Mouse (Mus musculus): ENCODE results near the gene Tfeb.

The Tfeb gene

GRCm38 (mm10) chr17:47712889-47713571 lies 23.8 kb upstream of the Tfeb start:
- no peak for DNase-seq (ENCODE audit: low read depth)

GRCm38 (mm10) chr17:47715037-47715436 lies 21.8 kb upstream of the Tfeb start:
- no peak for DNase-seq (ENCODE audit: low read depth)

GRCm38 (mm10) chr17:47721183-47721582 lies 15.6 kb upstream of the Tfeb start:
- DNase-seq (ENCODE audit: low read depth): no peak

GRCm38 (mm10) chr17:47726566-47726965 lies 10.3 kb upstream of the Tfeb start, which contains the start of gene Pgc:
TSS of gene Pgc (plus strand) at chr17:47726842.
- DNase-seq (ENCODE audit: low read depth): no peak

GRCm38 (mm10) chr17:47730633-47731575 lies 5.9 kb upstream of the Tfeb start:
- DNase-seq (ENCODE audit: low read depth): no peak

- no peak for DNase-seq (ENCODE audit: low read depth)
These were observed 1.2 kb upstream of the Tfeb start for GRCm38 (mm10) chr17:47735553-47736100.

DNA sequence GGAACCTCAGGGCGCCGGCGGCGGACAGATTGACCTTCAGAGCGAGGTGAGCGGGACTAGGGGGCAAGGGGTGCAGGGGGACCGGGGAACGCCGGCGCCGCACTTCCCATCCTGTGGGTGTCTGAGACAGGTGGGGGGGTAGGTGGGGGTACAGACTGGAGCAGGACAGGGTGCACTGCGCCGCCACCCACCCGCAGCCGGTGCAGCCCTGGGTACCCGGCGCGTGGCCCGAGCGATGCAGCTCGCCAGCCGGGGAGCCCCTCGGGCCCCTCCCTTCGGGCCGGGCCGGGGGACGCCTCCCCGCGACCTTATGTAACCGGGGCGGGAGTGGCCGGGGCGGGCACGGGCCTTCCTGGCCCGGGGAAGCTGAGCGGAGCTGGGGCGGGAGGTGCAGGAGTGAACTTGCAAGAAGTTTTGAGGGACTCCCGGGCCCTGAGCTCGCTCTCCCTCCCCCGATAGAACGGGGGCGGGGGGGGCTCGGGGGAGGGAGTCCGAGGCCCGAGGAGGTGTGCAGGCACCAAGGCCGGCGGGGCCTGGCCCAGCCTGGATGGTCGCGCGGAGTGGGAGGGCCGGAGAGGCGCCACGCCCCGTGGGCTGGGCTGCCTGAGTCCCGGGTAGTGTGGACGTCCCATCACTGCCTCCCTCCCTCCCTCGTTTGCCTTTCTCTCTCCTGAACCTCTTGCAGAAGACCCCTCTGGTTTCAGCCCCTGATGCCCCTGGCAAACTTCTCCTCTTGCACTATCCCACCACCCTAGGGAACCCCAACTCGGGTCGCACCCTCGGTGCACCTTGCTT lies 638 bp downstream of the Tfeb start:
- peak; percentile 81 for DNase-seq (ENCODE audit: low read depth)

- DNase-seq (ENCODE audit: low read depth): peak; percentile 79
These were observed 1.4 kb downstream of the Tfeb start for GRCm38 (mm10) chr17:47738066-47738878.

DNA sequence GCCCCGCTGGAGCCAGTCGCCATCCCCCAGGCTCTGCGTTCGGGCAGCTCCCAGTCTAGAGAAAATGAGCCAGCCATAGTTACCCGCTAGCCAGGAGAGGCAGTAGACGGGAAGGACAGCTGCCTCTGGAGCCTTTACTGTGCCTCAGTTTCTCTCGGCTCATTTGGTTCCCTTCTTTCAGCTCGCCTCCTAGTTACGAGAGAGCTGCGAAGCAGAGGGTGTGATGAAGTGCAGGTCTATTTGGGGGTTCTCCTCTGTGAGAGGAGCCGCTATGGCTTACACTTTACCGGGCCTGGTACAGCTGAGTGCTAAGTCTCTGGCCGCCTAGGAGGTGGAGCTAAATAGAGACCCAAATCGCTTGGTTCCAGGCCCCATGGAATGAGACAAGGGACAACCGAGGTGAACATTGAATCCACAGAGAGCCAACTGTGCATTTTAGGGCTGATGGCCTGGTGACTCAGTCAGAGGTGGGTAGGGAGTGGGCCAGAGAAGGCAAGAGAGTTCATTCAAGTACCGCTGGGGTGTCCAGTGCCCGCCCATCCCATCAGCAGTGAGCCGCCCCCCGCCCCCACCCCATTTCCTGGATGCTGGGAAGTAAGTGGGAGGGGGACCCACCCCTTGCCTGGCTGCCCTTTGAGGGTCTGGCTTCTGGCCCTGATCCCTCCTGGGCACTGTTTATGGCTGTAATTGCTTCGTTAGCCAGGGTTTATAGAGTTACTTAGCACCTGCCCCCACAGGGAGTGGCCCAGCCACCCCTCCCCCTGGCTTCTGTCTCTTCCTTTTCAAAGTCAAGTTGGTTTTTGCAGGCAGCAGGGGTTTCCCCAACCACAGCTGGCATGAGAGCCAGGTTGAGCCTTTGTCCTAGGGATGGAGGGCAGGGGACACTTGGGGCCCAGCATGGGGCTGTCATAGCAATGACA lies 2.3 kb downstream of the Tfeb start:
- DNase-seq (ENCODE audit: low read depth): peak; percentile 45

GRCm38 (mm10) chr17:47740186-47740585 lies 3.4 kb downstream of the Tfeb start:
- DNase-seq (ENCODE audit: low read depth): peak; percentile 49

DNA sequence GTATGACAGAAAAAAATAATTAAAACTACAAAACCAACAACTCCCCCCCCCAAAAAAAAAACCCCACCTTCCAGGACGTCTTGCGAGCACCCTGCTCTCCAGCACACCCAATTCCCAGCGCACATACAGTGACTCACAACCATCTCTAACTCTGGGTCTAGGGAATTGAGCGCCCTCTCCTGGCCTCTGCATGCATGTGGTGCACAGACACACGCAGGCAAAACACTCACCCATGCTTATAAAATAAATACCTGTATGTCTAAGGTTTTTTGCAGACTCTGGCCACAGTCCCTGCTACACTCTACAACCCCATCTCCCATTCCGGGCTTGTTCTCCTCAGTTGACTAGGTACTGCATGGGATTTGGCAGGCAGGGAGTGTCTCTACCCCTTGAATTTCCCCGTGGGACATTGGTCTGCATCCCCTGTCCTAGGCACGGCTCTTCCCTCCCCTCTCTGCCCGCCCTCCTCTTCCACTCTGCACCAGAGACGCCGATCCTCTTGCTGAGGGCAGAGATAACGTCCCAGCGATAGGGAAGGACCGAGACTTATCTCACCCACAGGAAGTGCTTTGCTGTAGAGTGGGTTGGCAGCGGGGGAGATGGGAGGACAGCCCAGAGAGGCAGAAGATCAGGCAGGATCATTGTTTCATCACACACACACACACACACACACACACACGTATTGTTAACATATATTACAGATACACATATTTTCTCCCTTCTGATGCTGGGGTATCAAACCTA lies 6.3 kb downstream of the Tfeb start:
- peak; percentile 92 for DNase-seq (ENCODE audit: low read depth)

GRCm38 (mm10) chr17:47744086-47744485 lies 7.3 kb downstream of the Tfeb start:
- no peak for DNase-seq (ENCODE audit: low read depth)

- DNase-seq (ENCODE audit: low read depth): peak; percentile 65
These were observed 8.0 kb downstream of the Tfeb start for GRCm38 (mm10) chr17:47744746-47745368.

GRCm38 (mm10) chr17:47748791-47749553 lies 12.1 kb downstream of the Tfeb start:
- no peak for DNase-seq (ENCODE audit: low read depth)

DNA sequence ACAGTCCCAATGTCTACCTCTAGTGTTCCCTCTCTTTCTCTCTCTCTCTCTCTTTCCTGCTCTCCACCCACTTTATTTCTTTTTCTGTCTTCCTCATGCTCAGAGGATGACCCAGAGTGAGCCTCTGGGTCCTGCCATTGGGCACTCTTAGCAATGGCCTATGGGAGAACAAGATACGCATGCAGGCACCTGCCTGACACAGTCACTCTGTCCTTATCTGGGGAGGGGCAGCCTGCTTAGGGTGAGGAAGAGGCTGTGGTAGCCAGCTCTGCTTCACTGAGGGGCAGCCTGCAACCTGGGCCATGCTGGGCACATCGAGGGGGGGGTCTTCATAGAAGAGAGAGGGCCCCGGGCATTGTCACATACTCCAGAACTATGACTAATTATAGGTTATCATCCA lies 12.8 kb downstream of the Tfeb start:
- no peak for DNase-seq (ENCODE audit: low read depth)

DNA sequence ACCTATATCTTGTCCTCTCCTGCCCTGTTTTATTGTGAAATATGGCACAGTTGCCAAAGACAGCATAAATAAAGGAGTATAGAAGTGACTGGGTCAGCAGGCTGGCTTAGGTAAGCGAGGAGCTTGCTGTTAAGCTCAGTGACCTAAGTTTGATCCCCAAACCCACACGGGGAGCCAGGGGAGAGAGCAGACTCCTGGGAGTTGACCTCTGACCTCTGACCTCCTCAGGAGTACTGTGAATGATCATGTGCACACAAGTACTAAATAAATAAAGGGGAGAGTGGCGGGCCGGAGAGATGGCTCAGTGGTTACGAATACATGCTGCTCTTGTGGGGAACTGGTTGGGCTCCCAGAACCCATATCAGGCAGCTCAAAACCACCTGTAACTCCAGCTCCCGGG lies 13.3 kb downstream of the Tfeb start:
- no peak for DNase-seq (ENCODE audit: low read depth)

DNA sequence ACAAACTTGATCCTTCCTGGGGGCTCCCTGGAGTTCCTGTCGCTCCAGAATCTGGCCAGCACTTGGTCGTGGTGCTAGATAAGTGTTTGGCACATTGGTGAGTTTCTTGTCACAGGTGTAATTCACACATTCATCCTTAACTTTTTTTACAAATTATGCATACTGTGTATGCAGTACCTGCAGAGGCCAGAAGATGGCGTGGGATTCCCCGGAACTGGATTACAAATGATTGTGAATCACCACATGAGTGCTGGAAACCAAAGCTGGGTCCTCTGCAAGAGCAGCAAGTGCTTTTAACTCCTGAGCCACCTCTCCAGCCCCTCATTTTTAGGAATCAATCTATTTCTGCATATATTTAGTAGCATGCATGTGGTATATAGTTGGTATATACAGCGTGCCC lies 15.0 kb downstream of the Tfeb start:
- no peak for DNase-seq (ENCODE audit: low read depth)

DNA sequence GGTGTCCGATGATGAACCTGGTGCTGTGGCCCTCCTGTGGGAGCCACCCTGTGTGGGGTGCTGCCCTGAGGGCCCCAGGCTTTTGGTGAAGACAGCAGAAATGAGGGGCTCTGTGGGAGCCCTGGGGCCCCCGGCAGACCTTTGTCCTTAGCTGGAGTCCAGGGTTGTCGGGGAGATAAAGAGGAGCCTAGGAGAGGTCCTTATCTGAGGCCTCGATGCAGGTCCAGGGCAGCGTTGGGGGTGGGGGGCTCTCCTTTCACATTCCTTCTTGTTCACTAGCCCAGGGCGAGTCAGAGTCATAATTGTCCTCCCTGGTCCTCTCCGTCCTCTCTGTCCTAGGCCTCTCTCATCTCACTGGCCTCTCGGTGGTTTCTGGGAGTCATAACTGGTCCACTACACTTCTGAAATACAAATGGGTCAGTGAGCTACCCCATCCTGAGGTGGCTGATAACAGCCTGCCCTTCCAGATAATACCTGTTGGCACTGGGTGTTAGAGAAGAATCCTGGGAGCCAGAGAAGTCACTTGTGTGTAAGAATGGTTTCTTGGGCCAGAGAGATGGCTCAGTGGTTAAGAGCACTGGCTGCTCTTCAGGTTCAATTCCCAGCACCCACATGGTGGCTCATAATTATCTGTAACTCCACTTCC lies 16.4 kb downstream of the Tfeb start:
- DNase-seq (ENCODE audit: low read depth): no peak
